Mouse (Mus musculus) embryonic fibroblast, embryonic 13.5 days (primary cell): ENCODE data around the gene Slc22a23.

ENCODE experiments used
- CTCF ChIP-seq: IDR thresholded peaks from 2 replicates; pipeline ENCODE4 v1.5.1; 2011; ENCODE audit warnings: mild to moderate bottlenecking, control low read depth, low read length, moderate library complexity, borderline replicate concordance; ENCODE audit not compliant: insufficient read depth
- POLR2A ChIP-seq: IDR thresholded peaks from 2 replicates; pipeline ENCODE4 v1.6.1; 2011; ENCODE audit warnings: low read depth, mild to moderate bottlenecking, control low read depth, low read length, moderate library complexity

GRCm38 (mm10) chr13:34351437-34351836 lies 6.5 kb upstream of the Slc22a23 start:
- no peak for TF ChIP-seq POLR2A
- no peak for TF ChIP-seq CTCF
